Mouse (Mus musculus): ENCODE data around the gene Ptgir. TPM values are rescaled to one million over a fixed set of nuclear protein-coding genes. Genes with fewer than 3 reads are reported as not detected.

Ptgir gene
- polyA plus RNA-seq, 1 experiment from 2014 or later = 0.19 TPM

DNA sequence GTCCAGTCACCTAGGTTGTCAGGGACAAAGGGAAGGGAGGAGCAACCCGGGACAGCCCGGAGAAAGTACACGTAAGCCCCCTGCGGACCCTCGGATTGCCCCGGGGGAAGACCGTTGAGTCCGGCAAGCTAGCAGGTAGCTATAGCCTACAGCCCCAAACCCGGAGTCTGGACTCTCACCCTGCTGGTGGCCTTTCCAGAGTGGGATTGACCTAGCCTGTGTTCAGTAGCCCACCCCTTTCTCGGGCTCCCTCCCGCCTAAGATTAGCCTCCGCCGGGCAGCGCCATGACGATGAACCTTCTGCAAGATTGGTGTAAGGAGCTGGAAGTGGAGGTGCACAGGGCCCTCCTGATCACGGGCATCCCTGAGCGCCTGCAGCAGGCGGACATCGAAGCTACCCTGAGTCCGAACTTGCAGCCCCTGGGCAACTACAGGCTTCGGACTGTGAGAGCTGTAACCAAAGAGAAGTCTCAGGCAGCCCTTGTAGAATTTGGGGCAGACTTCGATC is 38.6 kb downstream of the Ptgir start:
- Histone ChIP-seq H3K27ac (ENCODE audit: low read depth, low read length) (no peak overlapping the region), H3K4me3 (ENCODE audit: low read depth, low read length) (peak overlapping the region; percentile 65), H3K4me2 (peak overlapping the region; percentile 94), H3K36me3 (ENCODE audit: control insufficient read depth, insufficient read depth, low read length) (no peaks in the 10 kb centered on the region), H3K9me3 (replicated peaks; ENCODE audit: control insufficient read depth, low read length) (no peaks in the 10 kb centered on the region), H3K4me1 (ENCODE audit: control insufficient read depth, insufficient read depth, low read length) (peaks cover 37% of the 10 kb centered on the region), H3K9ac (ENCODE audit: low read depth, low read length) (peak overlapping the region; percentile 77), H3K27me3 (ENCODE audit: control insufficient read depth, insufficient read depth, low read length) (peaks cover 51% of the 10 kb centered on the region)
- under 1% methylated on average over 22 of the region's 22 CpGs for WGBS (ENCODE audit: insufficient replicate concordance)
- no peak; the same call in 1 of the 2 replicates for ATAC-seq (replicated peaks; ENCODE audit: insufficient number of reproducible peaks, low FRiP score, low TSS enrichment)

DNA sequence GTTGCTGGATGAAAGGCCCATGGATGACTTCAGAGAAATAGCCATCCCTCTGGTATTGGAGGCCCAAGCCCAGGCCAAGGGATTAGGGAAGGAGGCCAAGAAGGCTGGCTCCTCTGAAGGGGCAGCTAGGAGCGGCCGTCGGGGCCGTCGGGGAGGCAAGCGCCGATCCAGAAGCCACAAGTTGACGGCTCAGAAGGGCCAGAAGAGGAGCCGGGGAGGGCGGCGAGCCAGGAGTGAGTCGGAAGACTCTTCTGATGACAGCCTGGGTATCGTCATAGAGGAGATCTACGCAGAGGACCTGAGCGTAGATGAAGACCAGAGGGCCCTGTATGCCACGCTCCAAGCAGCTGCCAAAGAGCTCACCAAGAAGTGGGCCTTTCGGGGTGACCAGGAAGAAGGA is 39.1 kb downstream of the Ptgir start:
- no peak for ATAC-seq (replicated peaks; ENCODE audit: insufficient number of reproducible peaks, low FRiP score, low TSS enrichment)
- Histone ChIP-seq H3K4me1 (ENCODE audit: control insufficient read depth, insufficient read depth, low read length) (peaks cover 32% of the 10 kb centered on the region), H3K4me2 (peak overlapping the region; percentile 94), H3K9me3 (replicated peaks; ENCODE audit: control insufficient read depth, low read length) (no peaks in the 10 kb centered on the region), H3K27ac (ENCODE audit: low read depth, low read length) (no peak overlapping the region), H3K27me3 (ENCODE audit: control insufficient read depth, insufficient read depth, low read length) (peaks cover 51% of the 10 kb centered on the region), H3K9ac (ENCODE audit: low read depth, low read length) (no peak overlapping the region), H3K36me3 (ENCODE audit: control insufficient read depth, insufficient read depth, low read length) (no peaks in the 10 kb centered on the region), H3K4me3 (ENCODE audit: low read depth, low read length) (peak overlapping the region; percentile 65; the same call in 1 of the 2 replicates)
- 7% methylated on average over 17 of the region's 17 CpGs for WGBS (ENCODE audit: insufficient replicate concordance)

DNA sequence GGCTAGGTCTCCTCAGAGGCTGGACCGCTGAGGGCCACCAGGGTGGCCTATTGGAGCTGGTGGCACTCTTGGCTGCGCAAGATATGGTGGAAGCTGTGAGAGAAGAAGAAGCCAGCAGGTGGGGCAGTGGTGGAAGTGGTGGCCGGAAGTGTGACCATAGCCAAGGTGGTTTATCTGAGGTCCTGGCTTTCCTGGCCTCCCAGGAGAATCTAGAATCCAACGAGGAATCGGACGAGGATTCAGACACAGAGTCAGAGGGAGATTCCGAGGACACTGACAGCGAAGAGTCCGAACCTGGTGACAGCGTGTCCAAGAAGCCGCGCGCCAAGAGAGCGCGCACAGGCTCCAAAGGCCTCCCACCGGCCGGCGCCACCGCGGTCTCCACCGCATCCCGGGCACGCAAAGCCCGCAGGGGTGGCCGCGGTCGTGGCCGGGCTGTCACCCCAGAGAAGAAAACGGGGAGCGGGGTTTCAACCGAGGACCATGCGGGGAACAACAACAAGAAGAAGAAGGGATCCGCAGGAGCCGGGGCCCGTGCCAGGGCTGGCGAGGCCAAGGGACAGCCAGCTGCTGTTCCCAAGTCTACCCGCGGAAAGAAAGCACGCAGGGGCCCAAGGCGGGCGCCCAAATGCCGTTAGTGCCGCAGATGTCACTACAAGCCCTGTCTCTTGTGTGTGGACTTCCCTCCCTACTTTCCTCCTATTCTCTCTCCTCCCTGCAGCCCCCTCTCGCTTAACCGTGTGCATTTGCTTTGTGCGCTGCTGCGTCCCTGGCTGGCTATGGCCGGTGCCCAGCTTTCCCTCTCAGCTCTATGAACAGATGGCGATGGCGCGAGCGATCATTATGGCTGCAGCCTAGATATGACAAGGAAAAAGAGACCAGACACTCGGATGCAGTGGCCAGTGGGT is 40.4 kb downstream of the Ptgir start:
- H3K27ac ChIP-seq (ENCODE audit: low read depth, low read length) = no peak overlapping the region
- no peaks in the 10 kb centered on the region for H3K36me3 ChIP-seq (ENCODE audit: control insufficient read depth, insufficient read depth, low read length)
- peaks cover 33% of the 10 kb centered on the region for H3K4me1 ChIP-seq (ENCODE audit: control insufficient read depth, insufficient read depth, low read length)
- WGBS (ENCODE audit: insufficient replicate concordance) = 2% methylated on average over 53 of the region's 53 CpGs
- peak overlapping the region; percentile 41 for H3K4me3 ChIP-seq (ENCODE audit: low read depth, low read length)
- peaks cover 51% of the 10 kb centered on the region for H3K27me3 ChIP-seq (ENCODE audit: control insufficient read depth, insufficient read depth, low read length)
- no peaks in the 10 kb centered on the region for H3K9me3 ChIP-seq (replicated peaks; ENCODE audit: control insufficient read depth, low read length)
- peak overlapping the region; percentile 69 for H3K4me2 ChIP-seq
- H3K9ac ChIP-seq (ENCODE audit: low read depth, low read length) = peak overlapping the region; percentile 58; the same call in 1 of the 2 replicates
- no peak for ATAC-seq (replicated peaks; ENCODE audit: insufficient number of reproducible peaks, low FRiP score, low TSS enrichment)

DNA sequence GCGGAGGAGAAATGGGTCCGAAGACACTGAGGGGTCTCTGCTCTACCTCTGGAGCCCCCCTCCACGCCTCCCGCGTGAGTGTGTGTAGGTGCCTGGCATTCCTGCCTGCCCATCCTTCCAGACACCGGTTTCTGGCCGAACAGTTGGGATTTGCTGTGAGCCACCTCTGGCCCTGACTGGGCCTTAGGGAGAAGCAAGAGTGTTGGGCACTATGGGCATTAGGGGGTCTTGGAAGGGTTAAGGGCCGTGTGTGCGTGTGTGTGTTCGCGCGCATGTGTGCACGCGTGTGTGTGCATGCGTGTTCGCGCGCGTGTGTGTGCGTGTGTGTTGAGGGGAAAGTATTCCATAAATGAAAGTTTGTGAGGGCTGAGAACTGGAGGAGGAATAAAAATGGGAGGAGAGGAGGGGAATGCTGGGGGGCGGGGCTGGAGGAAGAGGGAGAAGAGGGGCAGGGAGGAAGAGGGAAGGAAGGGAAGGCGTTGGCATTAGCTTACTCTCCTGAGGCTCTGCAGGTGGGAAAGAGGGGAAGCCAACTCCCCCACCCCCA is 41.1 kb downstream of the Ptgir start:
- Histone ChIP-seq H3K4me1 (ENCODE audit: control insufficient read depth, insufficient read depth, low read length) (peaks cover 33% of the 10 kb centered on the region), H3K4me3 (ENCODE audit: low read depth, low read length) (peak overlapping the region; percentile 41), H3K36me3 (ENCODE audit: control insufficient read depth, insufficient read depth, low read length) (no peaks in the 10 kb centered on the region), H3K9ac (ENCODE audit: low read depth, low read length) (no peak overlapping the region), H3K4me2 (peak overlapping the region; percentile 69), H3K27ac (ENCODE audit: low read depth, low read length) (no peak overlapping the region), H3K27me3 (ENCODE audit: control insufficient read depth, insufficient read depth, low read length) (peaks cover 51% of the 10 kb centered on the region), H3K9me3 (replicated peaks; ENCODE audit: control insufficient read depth, low read length) (no peaks in the 10 kb centered on the region)
- no peak for ATAC-seq (replicated peaks; ENCODE audit: insufficient number of reproducible peaks, low FRiP score, low TSS enrichment)
- WGBS (ENCODE audit: insufficient replicate concordance) = 19% methylated on average over 22 of the region's 22 CpGs

DNA sequence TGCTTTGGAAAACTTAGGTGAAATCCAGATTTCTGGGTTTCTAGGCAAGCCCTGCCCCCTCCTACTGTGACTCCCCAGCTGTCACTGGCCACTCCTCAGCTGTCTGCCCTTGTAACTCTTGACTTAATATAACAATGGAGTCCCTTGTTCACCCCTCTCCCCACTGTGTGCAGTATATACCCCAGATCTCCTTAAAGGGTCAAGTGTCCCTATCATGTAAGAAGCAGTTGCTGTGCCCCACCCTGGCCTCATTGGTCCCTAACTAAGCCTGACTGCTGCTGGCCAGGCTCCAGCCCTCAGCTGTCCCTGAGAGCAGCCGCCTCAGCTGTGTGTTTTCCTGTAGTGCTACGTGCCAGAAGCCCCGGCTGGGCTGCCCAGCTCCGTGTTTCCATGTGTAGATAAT is 41.7 kb downstream of the Ptgir start:
- peaks cover 51% of the 10 kb centered on the region for H3K27me3 ChIP-seq (ENCODE audit: control insufficient read depth, insufficient read depth, low read length)
- H3K9ac ChIP-seq (ENCODE audit: low read depth, low read length) = no peak overlapping the region
- peaks cover 33% of the 10 kb centered on the region for H3K4me1 ChIP-seq (ENCODE audit: control insufficient read depth, insufficient read depth, low read length)
- H3K4me2 ChIP-seq = peak overlapping the region; percentile 69
- H3K9me3 ChIP-seq (replicated peaks; ENCODE audit: control insufficient read depth, low read length) = no peaks in the 10 kb centered on the region
- H3K36me3 ChIP-seq (ENCODE audit: control insufficient read depth, insufficient read depth, low read length) = no peaks in the 10 kb centered on the region
- peak; percentile 31; the same call in 1 of the 2 replicates for ATAC-seq (replicated peaks; ENCODE audit: insufficient number of reproducible peaks, low FRiP score, low TSS enrichment)
- H3K4me3 ChIP-seq (ENCODE audit: low read depth, low read length) = no peak overlapping the region
- WGBS (ENCODE audit: insufficient replicate concordance) = 2% methylated on average over 4 of the region's 4 CpGs
- no peak overlapping the region for H3K27ac ChIP-seq (ENCODE audit: low read depth, low read length)

DNA sequence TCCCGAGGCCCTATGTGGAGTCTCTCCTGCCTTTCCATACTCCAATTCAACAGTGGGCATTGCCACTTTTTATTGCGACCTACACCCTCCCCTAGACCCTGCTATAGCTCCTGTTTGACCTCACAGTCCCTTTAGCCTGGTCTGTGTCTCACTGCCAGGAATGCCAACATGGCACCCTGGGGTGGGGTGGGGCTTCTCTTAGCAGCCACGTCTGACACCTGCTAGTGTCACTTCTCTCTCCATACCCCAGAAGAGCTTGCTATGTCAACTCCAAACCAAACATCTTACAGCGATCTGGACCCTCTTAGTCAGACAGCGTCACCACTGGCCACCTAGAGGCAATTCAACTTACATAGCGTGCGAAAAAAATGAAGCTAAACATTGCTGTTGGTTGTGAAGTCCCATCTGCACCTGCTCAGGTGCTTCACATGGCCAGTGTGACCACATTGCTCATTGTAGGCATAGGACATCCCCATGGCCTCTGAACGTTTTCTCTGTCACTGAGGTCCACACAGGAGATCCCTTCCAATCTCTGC is 42.7 kb downstream of the Ptgir start:
- peaks cover 32% of the 10 kb centered on the region for H3K4me1 ChIP-seq (ENCODE audit: control insufficient read depth, insufficient read depth, low read length)
- no peak overlapping the region for H3K4me3 ChIP-seq (ENCODE audit: low read depth, low read length)
- no peak overlapping the region for H3K4me2 ChIP-seq
- H3K27ac ChIP-seq (ENCODE audit: low read depth, low read length) = no peak overlapping the region
- ATAC-seq (replicated peaks; ENCODE audit: insufficient number of reproducible peaks, low FRiP score, low TSS enrichment) = no peak
- H3K27me3 ChIP-seq (ENCODE audit: control insufficient read depth, insufficient read depth, low read length) = peaks cover 51% of the 10 kb centered on the region
- WGBS (ENCODE audit: insufficient replicate concordance) = 48% methylated on average over 8 of the region's 8 CpGs
- no peaks in the 10 kb centered on the region for H3K9me3 ChIP-seq (replicated peaks; ENCODE audit: control insufficient read depth, low read length)
- H3K36me3 ChIP-seq (ENCODE audit: control insufficient read depth, insufficient read depth, low read length) = no peaks in the 10 kb centered on the region
- no peak overlapping the region for H3K9ac ChIP-seq (ENCODE audit: low read depth, low read length)

DNA sequence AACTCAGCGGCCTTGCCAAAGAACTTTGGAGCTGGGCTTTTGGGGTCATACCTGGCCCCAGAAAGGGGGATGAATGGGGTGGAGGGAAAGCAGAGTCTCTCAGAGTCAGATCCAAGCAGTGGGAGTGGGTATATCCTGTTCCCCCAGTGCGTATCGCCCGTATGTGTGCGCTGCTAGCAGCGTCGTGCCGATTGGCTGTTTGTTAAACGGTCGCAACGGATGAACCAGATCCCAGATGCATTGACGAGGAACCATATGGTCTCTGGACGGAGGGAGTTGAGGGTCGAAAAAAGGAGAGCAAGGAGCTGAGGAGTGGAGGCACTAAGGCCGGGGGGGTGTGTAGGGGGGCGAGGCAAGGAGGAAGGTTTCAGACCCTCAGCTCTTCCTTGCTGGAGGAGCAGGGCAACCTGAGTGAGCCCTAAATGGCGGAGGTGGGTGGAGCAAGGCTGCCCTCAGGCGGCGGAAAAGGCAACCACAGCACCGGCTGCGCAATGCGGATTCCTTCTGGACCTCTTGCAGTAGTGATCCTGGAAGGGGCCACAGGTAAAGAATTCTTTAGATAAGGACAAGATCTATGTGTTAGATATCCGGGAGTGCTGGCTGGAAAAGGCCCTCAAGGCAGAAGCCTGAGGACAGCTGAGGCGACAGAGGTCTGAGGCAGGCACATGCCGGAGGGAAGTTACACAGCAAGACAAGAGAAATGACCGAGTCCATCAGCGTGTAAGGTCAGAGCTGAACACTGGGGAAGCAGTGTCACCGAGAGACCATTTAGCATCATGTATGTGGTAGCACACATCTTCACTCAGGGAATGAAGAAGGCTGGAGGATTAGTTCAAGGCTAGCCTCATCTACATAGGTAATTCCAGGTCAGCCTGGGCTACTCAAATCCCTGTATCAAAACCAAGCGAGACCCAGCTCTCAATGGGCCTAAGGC is 43.9 kb downstream of the Ptgir start:
- peak overlapping the region; percentile 64 for H3K4me2 ChIP-seq
- ATAC-seq (replicated peaks; ENCODE audit: insufficient number of reproducible peaks, low FRiP score, low TSS enrichment) = 0 out of 2 replicates have a peak, but pooled peaks have one; percentile 32
- H3K9ac ChIP-seq (ENCODE audit: low read depth, low read length) = peak overlapping the region; percentile 17; the same call in 1 of the 2 replicates
- H3K27ac ChIP-seq (ENCODE audit: low read depth, low read length) = no peak overlapping the region
- H3K36me3 ChIP-seq (ENCODE audit: control insufficient read depth, insufficient read depth, low read length) = no peaks in the 10 kb centered on the region
- H3K27me3 ChIP-seq (ENCODE audit: control insufficient read depth, insufficient read depth, low read length) = peaks cover 46% of the 10 kb centered on the region
- no peaks in the 10 kb centered on the region for H3K9me3 ChIP-seq (replicated peaks; ENCODE audit: control insufficient read depth, low read length)
- peak overlapping the region; percentile 25 for H3K4me3 ChIP-seq (ENCODE audit: low read depth, low read length)
- WGBS (ENCODE audit: insufficient replicate concordance) = 12% methylated on average over 29 of the region's 29 CpGs
- peaks cover 28% of the 10 kb centered on the region for H3K4me1 ChIP-seq (ENCODE audit: control insufficient read depth, insufficient read depth, low read length)
